Mouse (Mus musculus) liver, embryonic 14.5 days (tissue): ENCODE results near the gene Gm37240. TPM values are rescaled to one million over a fixed set of nuclear protein-coding genes. Genes with fewer than 3 reads are reported as not detected.
"Not testable (repeated sequence)": the region's sequence is repeated elsewhere in the genome, so short reads cannot be mapped to it uniquely, and the experiment has no call there.

Experiments used
- ATAC-seq: fragments of 200-750 bp; cut with Nextera tagmentation; 2 replicates; pipeline ENCODE4 v1.8.0; 2017; ENCODE audit warnings: moderate number of reproducible peaks, mild to moderate bottlenecking, moderate library complexity; ENCODE audit not compliant: insufficient read depth
- DNase-seq, 3 experiments: peaks; one replicate each; pipeline ENCODE4 v3.0.0-alpha.2; 2012 to 2013; ENCODE audit warnings: low read depth in 3 of 3, low spot score in 3 of 3
- H3K27ac ChIP-seq: fragments of 300-500 bp; sonication (generic); 2 replicates; pipeline ENCODE4 v1.5.1; 2014; ENCODE audit warnings: moderate library complexity, mild to moderate bottlenecking, control low read depth, inconsistent platforms
- H3K27me3 ChIP-seq: fragments of 300-500 bp; sonication (generic); 2 replicates; pipeline ENCODE4 v1.6.1; 2014; ENCODE audit warnings: mild to moderate bottlenecking, low read length, moderate library complexity; ENCODE audit not compliant: control insufficient read depth, insufficient read depth
- H3K36me3 ChIP-seq: fragments of 300-500 bp; sonication (generic); replicated peaks from 2 replicates; pipeline ENCODE4 v1.6.1; 2014; ENCODE audit warnings: low read depth; ENCODE audit not compliant: control insufficient read depth, insufficient read depth
- H3K4me1 ChIP-seq, 2 experiments: fragments of 200-500 bp in 1 of 2; fragments of 300-500 bp in 1 of 2; sonication (generic) in 1 of 2; replicated peaks; 2 replicates each; pipeline ENCODE4 v1.6.1; 2012 to 2014; ENCODE audit warnings: antibody characterized with exemption in 1 of 2, inconsistent platforms in 1 of 2, low read length in 1 of 2; ENCODE audit not compliant: control insufficient read depth in 2 of 2, insufficient read depth in 2 of 2
- H3K4me2 ChIP-seq: fragments of 300-500 bp; sonication (generic); 2 replicates; pipeline ENCODE4 v1.6.1; 2014; ENCODE audit warnings: low read depth, mild to moderate bottlenecking, control low read depth, moderate library complexity
- H3K4me3 ChIP-seq, 2 experiments: fragments of 200-500 bp in 1 of 2; fragments of 300-500 bp in 1 of 2; sonication (generic) in 1 of 2; 2 replicates each; pipeline ENCODE4 v1.5.1; 2012 to 2014; ENCODE audit warnings: low read depth in 2 of 2, low read length in 2 of 2, mild to moderate bottlenecking in 2 of 2, control low read depth in 1 of 2, inconsistent platforms in 1 of 2, moderate library complexity in 1 of 2; ENCODE audit not compliant: insufficient read depth in 1 of 2
- H3K9ac ChIP-seq: fragments of 300-500 bp; sonication (generic); replicated peaks from 2 replicates; pipeline ENCODE4 v1.6.1; 2014; ENCODE audit warnings: mild to moderate bottlenecking, control low read depth, moderate library complexity
- H3K9me3 ChIP-seq: fragments of 300-500 bp; sonication (generic); 2 replicates; pipeline ENCODE4 v1.6.1; 2016; ENCODE audit warnings: low read length, mixed read lengths; ENCODE audit not compliant: control insufficient read depth
- CTCF ChIP-seq: IDR thresholded peaks from 2 replicates; pipeline ENCODE4 v1.5.1; 2016; ENCODE audit warnings: antibody characterized with exemption, low read depth, control low read depth
- EP300 ChIP-seq: IDR thresholded peaks from 2 replicates; pipeline ENCODE4 v1.6.1; 2016; ENCODE audit warnings: antibody characterized with exemption, low read depth
- WGBS: fragments of 180-500 bp; shearing (Covaris S2); extraction: QIAGEN DNeasy Blood & Tissue Kit; methylation state at CpG from one replicate; pipeline ENCODE4 v1.1.7; 2014; ENCODE audit not compliant: insufficient replicate concordance; 5-methylcytosine and 5-hydroxymethylcytosine counted together
- polyA plus RNA-seq, 2 experiments: library from polyadenylated mRNA; depleted of rRNA in 1 of 2; stranded (reverse) in 1 of 2; unstranded in 1 of 2; fragments of >200 nt; fragmentation: Nextera tagmentation in 1 of 2; extraction: Ambion mirVana in 1 of 2; gene quantifications; 2 replicates each; pipeline versions ENCODE4 v1.2.1 to v1.2.3; 2012 to 2014

Gene Gm37240
- polyA plus RNA-seq, 2 experiments, result 0.03 to 0.30 TPM

DNA sequence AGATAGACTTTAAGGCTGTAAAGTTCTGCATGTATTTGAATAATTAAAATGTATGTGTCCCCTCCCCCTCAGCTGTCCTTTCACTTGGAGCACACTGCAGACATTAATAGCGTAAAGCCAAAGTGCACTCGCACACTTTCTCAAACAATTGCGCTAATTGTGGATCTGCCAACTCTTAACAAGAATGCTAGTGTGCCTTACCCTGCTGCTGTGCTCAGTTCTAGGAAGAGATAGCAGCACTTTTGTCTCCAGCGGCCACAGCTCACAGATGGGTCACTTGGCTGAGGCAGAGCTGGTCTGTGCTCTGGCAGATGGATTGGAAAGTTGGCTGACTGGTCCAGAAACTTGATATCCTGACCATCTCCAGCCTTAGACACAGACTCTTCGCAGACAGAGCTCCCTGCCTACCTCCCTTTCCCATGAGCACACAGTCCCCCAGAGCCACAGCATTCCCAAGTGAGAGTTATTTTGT lies 40.9 kb upstream of the Gm37240 start:
- ATAC-seq (no peak), DNase-seq (no peak)
- no peak overlapping the region for H3K4me2 ChIP-seq

GRCm38 (mm10) chr3:85927296-85927695 lies 40.0 kb upstream of the Gm37240 start:
- Histone ChIP-seq H3K4me3 (no peak overlapping the region), H3K27ac (no peak overlapping the region), H3K27me3 (no peaks in the 10 kb centered on the region), H3K36me3 (no peaks in the 10 kb centered on the region), H3K4me2 (no peak overlapping the region), H3K4me1 (no peaks in the 10 kb centered on the region), H3K9me3 (no peaks in the 10 kb centered on the region), H3K9ac (no peak overlapping the region)
- no peak for DNase-seq
- no peak for ATAC-seq
- TF ChIP-seq EP300 (no peak), CTCF (no peak)
- WGBS, result 76% methylated on average over 9 of the region's 9 CpGs

More for the DNA sequence above, 40.9 kb upstream of the Gm37240 start:
- Histone ChIP-seq H3K27me3 (no peaks in the 10 kb centered on the region), H3K4me3 (no peak overlapping the region), H3K9me3 (no peaks in the 10 kb centered on the region), H3K27ac (no peak overlapping the region), H3K4me1 (no peaks in the 10 kb centered on the region), H3K36me3 (no peaks in the 10 kb centered on the region), H3K9ac (no peak overlapping the region)
- WGBS, result 69% methylated on average over 5 of the region's 5 CpGs
- no peak for TF ChIP-seq CTCF
- no peak for TF ChIP-seq EP300

GRCm38 (mm10) chr3:85923954-85924945 lies 36.9 kb upstream of the Gm37240 start:
- Histone ChIP-seq H3K4me2 (no peak overlapping the region), H3K36me3 (no peaks in the 10 kb centered on the region), H3K4me3 (no peak overlapping the region), H3K4me1 (no peaks in the 10 kb centered on the region), H3K27ac (no peak overlapping the region), H3K9me3 (no peaks in the 10 kb centered on the region), H3K27me3 (no peaks in the 10 kb centered on the region), H3K9ac (no peak overlapping the region)
- DNase-seq (peak; percentile 13 to 22 (median 17)), ATAC-seq (no peak)
- 37% methylated on average over 18 of the region's 18 CpGs for WGBS
- TF ChIP-seq CTCF, result peak; percentile 95
- TF ChIP-seq EP300, result no peak

- Histone ChIP-seq H3K4me3 (no peak overlapping the region), H3K27me3 (no peaks in the 10 kb centered on the region), H3K9me3 (no peaks in the 10 kb centered on the region), H3K4me1 (no peaks in the 10 kb centered on the region), H3K4me2 (no peak overlapping the region), H3K27ac (no peak overlapping the region), H3K9ac (no peak overlapping the region), H3K36me3 (no peaks in the 10 kb centered on the region)
- no peak for TF ChIP-seq CTCF
- WGBS, result 71% methylated on average over 8 of the region's 8 CpGs
- no peak for DNase-seq
- ATAC-seq, result no peak
Measured at GRCm38 (mm10) chr3:85923343-85923742, 36.0 kb upstream of the Gm37240 start.

- no peak overlapping the region for H3K9ac ChIP-seq
- no peak overlapping the region for H3K27ac ChIP-seq
- no peak for TF ChIP-seq EP300
- no peak for TF ChIP-seq CTCF
- H3K27me3 ChIP-seq, result no peaks in the 10 kb centered on the region
- H3K36me3 ChIP-seq, result no peaks in the 10 kb centered on the region
- H3K4me1 ChIP-seq, result no peaks in the 10 kb centered on the region
- no peak overlapping the region for H3K4me2 ChIP-seq
- H3K4me3 ChIP-seq, result no peak overlapping the region
- ATAC-seq, result no peak
- DNase-seq, result no peak
- no peaks in the 10 kb centered on the region for H3K9me3 ChIP-seq
- 63% methylated on average over 3 of the region's 3 CpGs for WGBS
Measured at GRCm38 (mm10) chr3:85922331-85922730, 35.0 kb upstream of the Gm37240 start.

DNA sequence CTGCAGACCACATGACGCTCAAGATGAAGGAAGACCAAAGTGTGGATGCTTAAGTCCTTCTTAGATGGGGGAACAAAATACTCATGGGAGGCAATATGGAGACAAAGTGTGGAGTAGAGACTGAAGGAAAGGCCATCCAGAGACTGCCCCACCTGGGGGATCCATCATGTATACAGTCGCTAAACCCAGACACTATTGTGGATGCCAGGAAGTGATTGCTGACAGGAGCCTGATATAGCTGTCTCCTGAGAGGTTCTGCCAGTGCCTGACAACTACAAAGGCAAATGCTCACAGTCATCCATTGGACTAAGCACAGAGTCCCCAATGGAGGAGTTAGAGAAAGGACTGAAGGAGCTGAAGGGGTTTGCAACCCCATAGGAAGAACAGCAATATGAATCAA lies 33.4 kb upstream of the Gm37240 start:
- not testable (repeated sequence) for H3K4me1 ChIP-seq, ATAC-seq
- 51% methylated on average over 2 of the region's 2 CpGs for WGBS

More for the DNA sequence above, 33.4 kb upstream of the Gm37240 start:
- H3K4me3 ChIP-seq, H3K9me3 ChIP-seq, H3K4me2 ChIP-seq, H3K27me3 ChIP-seq, H3K27ac ChIP-seq, DNase-seq, H3K9ac ChIP-seq, H3K36me3 ChIP-seq: not testable (repeated sequence)
